8 mouse cellular contexts compared by ENCODE assay signal in genomic region chr1:152903591-152904135, GRCm38 (mm10). TPM values are rescaled to one million over a fixed set of nuclear protein-coding genes. Genes with fewer than 3 reads are reported as not detected.
DNase-seq lines count a peak whose midpoint lies in the region; ATAC-seq and TF ChIP-seq lines count a peak whose summit lies in the region.

No protein-coding gene starts in this region.

- 0 out of 2 replicates have a peak, but pooled peaks have one; percentile 10 for ATAC-seq in limb, embryonic 11.5 days (ENCODE audit: insufficient number of reproducible peaks, low FRiP score, low TSS enrichment, low read depth)

- H3K4me2 ChIP-seq in limb, embryonic 11.5 days (ENCODE audit: low read depth, severe bottlenecking): peak overlapping the region; percentile 92
- H3K4me2 ChIP-seq in myocyte (ENCODE audit: low read depth): peak overlapping the region; percentile 99

- H3K4me3 ChIP-seq in thymus, adult 2 months (ENCODE audit: control insufficient read depth, insufficient read depth, low read length): peak overlapping the region; percentile 88
- H3K4me3 ChIP-seq in forebrain, embryonic 10.5 days: peak overlapping the region; percentile 75
- H3K4me3 ChIP-seq in limb, embryonic 11.5 days (ENCODE audit: low read depth, low read length): peak overlapping the region; percentile 91
- peak overlapping the region; percentile 46 for H3K4me3 ChIP-seq in myocyte

- TF ChIP-seq CTCF in thymus, adult 2 months (IDR thresholded peaks at IDR 0.05; ENCODE audit: borderline replicate concordance, control insufficient read depth, extremely low read depth, insufficient read depth, low read length, poor library complexity): no peak

- no peak for TF ChIP-seq POLR2A in thymus, adult 2 months (IDR thresholded peaks at IDR 0.05; ENCODE audit: control insufficient read depth, extremely low read depth, insufficient read depth, low read length, poor library complexity)
- TF ChIP-seq POLR2A in myocyte (IDR thresholded peaks at IDR 0.05; ENCODE audit: insufficient read length, low read depth): no peak

- WGBS in thymus, adult 2 months: under 1% methylated on average over 36 of the region's 36 CpGs
- WGBS in forebrain, embryonic 10.5 days: under 1% methylated on average over 36 of the region's 36 CpGs
- under 1% methylated on average over 36 of the region's 36 CpGs for WGBS in limb, embryonic 11.5 days

- peak; percentile 39 for DNase-seq in gastrocnemius, postnatal 10 days
- no peak for DNase-seq in gastrocnemius, adult 18-20 months (ENCODE audit: low spot score)
- DNase-seq in thymus, adult 2 months: peak; percentile 58
- no peak for DNase-seq in thymus, postnatal 0 days (ENCODE audit: low spot score)
- DNase-seq in forebrain, embryonic 10.5 days (ENCODE audit: extremely low spot score, low spot score): peak; percentile 71
- no peak for DNase-seq in limb, embryonic 11.5 days (ENCODE audit: low spot score)
- no peak for DNase-seq in cerebellum, postnatal 14 days

- H3K9ac ChIP-seq in limb, embryonic 11.5 days (ENCODE audit: low read length): peak overlapping the region; percentile 96

- peak overlapping the region; percentile 68 for H3K27ac ChIP-seq in thymus, adult 2 months (ENCODE audit: control insufficient read depth, insufficient read depth, low read length)
- H3K27ac ChIP-seq in forebrain, embryonic 10.5 days: peak overlapping the region; percentile 99
- peak overlapping the region; percentile 65; the same call in 1 of the 2 replicates for H3K27ac ChIP-seq in limb, embryonic 11.5 days (replicated peaks; ENCODE audit: low read depth, low read length)

- H3K9me3 ChIP-seq in forebrain, embryonic 10.5 days: no peaks in the 10 kb centered on the region
- no peaks in the 10 kb centered on the region for H3K9me3 ChIP-seq in limb, embryonic 11.5 days (ENCODE audit: control insufficient read depth, low read length)

- H3K79me2 ChIP-seq in myocyte (ENCODE audit: control insufficient read depth, insufficient read depth): peaks cover 34% of the 10 kb centered on the region

- H3ac ChIP-seq in myocyte (ENCODE audit: control insufficient read depth, insufficient read length): peak overlapping the region; percentile 89

- H3K27me3 ChIP-seq in thymus, adult 2 months (ENCODE audit: control insufficient read depth, insufficient read depth, low read length): no peaks in the 10 kb centered on the region
- H3K27me3 ChIP-seq in forebrain, embryonic 10.5 days (ENCODE audit: poor library complexity, severe bottlenecking): no peaks in the 10 kb centered on the region
- no peaks in the 10 kb centered on the region for H3K27me3 ChIP-seq in limb, embryonic 11.5 days (ENCODE audit: control insufficient read depth, insufficient read depth, low read length)
- H3K27me3 ChIP-seq in myocyte (ENCODE audit: control insufficient read depth, insufficient read depth, insufficient read length): no peaks in the 10 kb centered on the region

- H3K4me1 ChIP-seq in thymus, adult 2 months (replicated peaks; ENCODE audit: control insufficient read depth, insufficient read depth, low read length): peaks cover 8% of the 10 kb centered on the region
- peaks cover 31% of the 10 kb centered on the region for H3K4me1 ChIP-seq in forebrain, embryonic 10.5 days
- H3K4me1 ChIP-seq in limb, embryonic 11.5 days (ENCODE audit: control insufficient read depth, insufficient read depth, low read length): peaks cover 5% of the 10 kb centered on the region; the same call in 1 of the 2 replicates

- H3K36me3 ChIP-seq in thymus, adult 2 months (ENCODE audit: control insufficient read depth, insufficient read depth, low read length): no peaks in the 10 kb centered on the region
- peaks cover 13% of the 10 kb centered on the region for H3K36me3 ChIP-seq in forebrain, embryonic 10.5 days (replicated peaks)
- no peaks in the 10 kb centered on the region for H3K36me3 ChIP-seq in limb, embryonic 11.5 days (ENCODE audit: control insufficient read depth, insufficient read depth, low read length)
- no peaks in the 10 kb centered on the region for H3K36me3 ChIP-seq in myocyte (ENCODE audit: control insufficient read depth, insufficient read depth)

TF ChIP-seq in myocyte, 11 proteins besides CTCF, POLR2A, EP300 and RAD21:
- no peak for TF ChIP-seq TCF3 (IDR thresholded peaks at IDR 0.05; ENCODE audit: insufficient read length, low read depth)
- TF ChIP-seq USF1 (IDR thresholded peaks at IDR 0.05; ENCODE audit: low read depth): no peak
- TF ChIP-seq MAX (IDR thresholded peaks at IDR 0.05; ENCODE audit: low read depth): no peak
- no peak for TF ChIP-seq MYOG (IDR thresholded peaks at IDR 0.05; ENCODE audit: control insufficient read depth in 1 of 3, insufficient read depth in 1 of 3, insufficient read length in 2 of 3, low read depth in 2 of 3)
- no peak for TF ChIP-seq CEBPB (IDR thresholded peaks at IDR 0.05; ENCODE audit: insufficient read depth, poor library complexity, severe bottlenecking)
- no peak for TF ChIP-seq TCF12 (IDR thresholded peaks at IDR 0.05; ENCODE audit: insufficient read depth, poor library complexity, severe bottlenecking)
- no peak for TF ChIP-seq REST (IDR thresholded peaks at IDR 0.05; ENCODE audit: insufficient read depth, insufficient read length)
- no peak for TF ChIP-seq POLR2AphosphoS2 (IDR thresholded peaks at IDR 0.05; ENCODE audit: insufficient read length, low read depth)
- no peak for TF ChIP-seq SRF (IDR thresholded peaks at IDR 0.05; ENCODE audit: control insufficient read depth, insufficient read length, low read depth)
- no peak for TF ChIP-seq E2F4 (IDR thresholded peaks at IDR 0.05; ENCODE audit: insufficient read depth)
- TF ChIP-seq MYOD1 (IDR thresholded peaks at IDR 0.05; ENCODE audit: control insufficient read depth in 1 of 3, insufficient read length in 2 of 3, low read depth in 2 of 3): no peak

RNA-seq across cellular contexts. Expression of gene Smg7, which starts 1.2 kb away (rescaled TPM):
- 10 to 100 TPM; 39.6 to 42.2 TPM for total RNA-seq in gastrocnemius, postnatal 10 days (2021)
- 10 to 100 TPM; 37.3 to 38.9 TPM for total RNA-seq in gastrocnemius, adult 18-20 months (2021)
- 74.0 and 89.7 TPM in 2 replicates for polyA plus RNA-seq in thymus, adult 2 months (2012; rRNA removed)
- polyA plus RNA-seq in thymus, postnatal 0 days (2015; fragmentation: Nextera tagmentation; extraction: Ambion mirVana): 23.5 and 24.3 TPM in 2 replicates
- 38.0 and 40.3 TPM in 2 replicates for polyA plus RNA-seq in forebrain, embryonic 10.5 days (2016; fragmentation: Nextera tagmentation; extraction: Ambion mirVana)
- polyA plus RNA-seq in limb, embryonic 11.5 days (2014; fragmentation: Nextera tagmentation; extraction: Ambion mirVana): 38.6 and 42.2 TPM in 2 replicates
- polyA plus RNA-seq in myocyte (2012; fragmentation: generic; extraction: Trizol): 13.6 TPM

RNA-seq across cellular contexts. Expression of gene Nmnat2, which starts 51.1 kb away (rescaled TPM):
- total RNA-seq in gastrocnemius, postnatal 10 days (2021): 1 to 10 TPM; 2.3 to 3.8 TPM
- total RNA-seq in gastrocnemius, adult 18-20 months (2021): under 1 TPM; 0.43 to 0.80 TPM
- polyA plus RNA-seq in thymus, adult 2 months (2012; rRNA removed): 0.66 and 1.1 TPM in 2 replicates
- 0.36 and 0.38 TPM in 2 replicates for polyA plus RNA-seq in thymus, postnatal 0 days (2015; fragmentation: Nextera tagmentation; extraction: Ambion mirVana)
- polyA plus RNA-seq in forebrain, embryonic 10.5 days (2016; fragmentation: Nextera tagmentation; extraction: Ambion mirVana): 8.0 and 8.7 TPM in 2 replicates
- polyA plus RNA-seq in limb, embryonic 11.5 days (2014; fragmentation: Nextera tagmentation; extraction: Ambion mirVana): 0.27 and 0.37 TPM in 2 replicates
- polyA plus RNA-seq in myocyte (2012; fragmentation: generic; extraction: Trizol): 2.1 TPM

Comparison
In these comparisons a context has a peak if more than half of its experiments do, and no peak if none do; other contexts are left out.
1. DNase-seq: peak in gastrocnemius, postnatal 10 days (single experiment), thymus, adult 2 months (single experiment) and forebrain, embryonic 10.5 days (single experiment); none in gastrocnemius, adult 18-20 months (single experiment), thymus, postnatal 0 days (single experiment), limb, embryonic 11.5 days (single experiment) and cerebellum, postnatal 14 days (0 of 2).
2. Peak in every context shown above with its lines, with median percentiles within 50 percentile points of each other: H3K27ac ChIP-seq and H3K4me3 ChIP-seq.